Mouse (Mus musculus): Measurements from ENCODE around the gene Rec8.

The Rec8 gene

GRCm38 (mm10) chr14:55640816-55641215 is 23.0 kb downstream of the Rec8 start:
- in situ Hi-C loops (cut with MboI, MseI): no loop called here

GRCm38 (mm10) chr14:55641291-55641690 is 23.5 kb downstream of the Rec8 start:
- in situ Hi-C loops (cut with MboI, MseI): no loop called here

GRCm38 (mm10) chr14:55642679-55643059 is 24.8 kb downstream of the Rec8 start:
- in situ Hi-C loops (cut with MboI, MseI): no loop called here

DNA sequence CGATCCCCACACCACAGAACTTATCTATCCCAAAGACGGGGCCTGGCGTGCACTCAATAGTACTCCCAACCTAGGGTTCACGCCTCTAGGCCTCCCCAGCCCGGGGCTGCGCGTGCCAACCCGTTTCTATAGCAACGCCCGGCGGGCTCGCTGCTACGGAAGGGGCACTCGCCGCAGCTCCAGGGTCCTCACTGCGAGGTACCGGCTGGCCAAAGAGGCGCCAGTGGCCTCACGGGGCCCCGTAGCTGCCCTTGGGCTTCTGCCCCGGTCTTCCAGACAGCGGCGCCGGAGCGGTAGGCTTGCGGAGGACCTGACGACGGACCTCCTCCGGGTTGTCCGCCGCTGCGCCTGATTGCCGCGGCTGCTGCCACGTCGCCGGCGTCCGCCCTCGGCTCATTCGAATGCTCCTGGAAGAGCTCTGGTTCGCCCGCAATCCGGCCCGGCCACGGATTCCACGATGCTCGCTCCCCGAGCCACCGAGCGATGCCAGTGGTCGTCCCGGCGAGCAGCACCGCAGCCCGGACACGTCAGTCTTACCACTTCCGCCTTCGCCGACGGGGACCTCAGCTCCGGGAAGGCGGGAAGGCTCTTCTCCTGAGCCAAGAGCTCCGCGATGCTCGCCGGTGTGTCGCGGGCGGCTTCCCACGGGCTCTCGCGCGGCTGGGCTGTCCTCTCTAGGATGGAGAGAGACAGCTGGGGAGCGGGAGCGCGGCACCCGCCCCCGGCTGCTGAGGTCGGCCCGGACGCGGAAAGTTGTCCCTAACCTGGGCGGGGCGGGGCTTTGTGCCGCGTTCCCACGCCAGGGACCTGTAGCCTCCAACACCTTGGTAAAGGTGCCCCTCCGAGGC is 25.4 kb downstream of the Rec8 start, which contains the start of gene Tm9sf1:
Gene Tm9sf1, minus strand, starts transcription at position 747 of the 848 bp plus-strand sequence.
- in situ Hi-C loops (cut with MboI, MseI): no loop called here

DNA sequence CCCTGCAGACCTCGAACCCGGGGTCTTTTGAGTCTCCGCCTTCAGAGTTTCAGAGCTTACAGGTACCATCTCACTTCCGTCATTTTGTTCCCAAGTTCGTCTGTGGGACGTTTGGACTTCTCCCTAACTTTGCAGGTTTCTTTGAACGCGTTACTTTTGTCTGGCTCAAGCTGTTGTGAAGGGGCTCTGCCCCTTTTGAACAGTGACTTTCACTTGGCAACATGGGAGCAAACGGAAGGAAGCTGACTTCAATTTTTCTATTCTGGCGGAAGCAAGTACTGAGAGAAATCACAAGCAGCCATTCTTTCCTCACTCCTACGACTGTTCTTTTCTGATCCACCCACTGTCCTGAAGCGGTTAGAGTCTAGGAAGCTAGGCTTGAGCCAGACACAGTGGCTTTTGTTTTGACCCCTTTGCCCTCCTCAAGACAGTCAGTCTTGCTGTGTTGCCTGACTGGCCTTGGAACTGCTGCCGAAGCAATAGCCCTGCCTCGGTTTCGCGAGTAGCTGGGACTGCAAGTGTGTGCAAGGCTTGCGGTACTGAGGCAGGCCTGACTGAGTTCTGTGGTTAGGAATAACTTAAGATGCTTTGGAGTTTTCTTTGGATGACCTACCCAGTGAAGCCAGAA is 26.5 kb downstream of the Rec8 start:
- in situ Hi-C loops (cut with MboI, MseI): no loop called here

DNA sequence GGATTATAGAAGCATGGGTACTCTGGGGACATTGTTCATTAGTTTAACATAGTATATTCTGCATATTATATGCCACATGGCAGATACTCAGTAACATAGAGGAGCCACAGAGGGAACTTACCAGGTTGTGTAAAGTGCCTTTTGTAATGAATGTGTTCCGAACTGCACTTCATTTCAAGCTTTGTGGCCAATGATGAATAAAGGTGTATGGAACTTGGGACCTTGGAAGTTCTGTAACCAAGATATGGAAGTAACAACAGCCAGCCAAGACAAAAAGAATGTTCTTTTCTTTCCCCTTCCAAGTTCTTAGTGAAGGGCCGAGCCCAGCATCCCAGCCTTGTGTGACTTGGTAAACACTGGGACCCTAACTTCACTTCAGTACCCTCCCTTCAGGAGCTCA is 32.0 kb downstream of the Rec8 start, which contains the start of gene Tssk4:
Gene Tssk4, plus strand, starts transcription at position 301 of the 400 bp plus-strand sequence.
- in situ Hi-C loops (cut with MboI, MseI): no loop called here

DNA sequence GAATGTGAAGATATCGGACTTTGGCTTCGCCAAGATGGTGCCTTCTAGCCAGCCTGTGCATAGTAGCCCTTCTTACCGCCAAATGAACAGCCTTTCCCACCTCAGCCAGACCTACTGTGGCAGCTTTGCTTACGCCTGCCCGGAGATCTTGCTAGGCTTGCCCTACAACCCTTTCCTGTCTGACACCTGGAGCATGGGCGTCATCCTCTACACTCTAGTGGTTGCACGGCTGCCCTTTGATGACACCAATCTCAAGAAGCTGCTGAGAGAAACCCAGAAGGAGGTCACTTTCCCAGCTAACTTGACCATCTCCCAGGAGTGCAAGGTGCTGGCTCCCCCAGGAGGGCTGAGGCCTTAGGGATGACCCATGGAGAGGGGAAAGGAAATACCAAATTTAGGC is 33.7 kb downstream of the Rec8 start:
- in situ Hi-C loops (cut with MboI, MseI): no loop called here

DNA sequence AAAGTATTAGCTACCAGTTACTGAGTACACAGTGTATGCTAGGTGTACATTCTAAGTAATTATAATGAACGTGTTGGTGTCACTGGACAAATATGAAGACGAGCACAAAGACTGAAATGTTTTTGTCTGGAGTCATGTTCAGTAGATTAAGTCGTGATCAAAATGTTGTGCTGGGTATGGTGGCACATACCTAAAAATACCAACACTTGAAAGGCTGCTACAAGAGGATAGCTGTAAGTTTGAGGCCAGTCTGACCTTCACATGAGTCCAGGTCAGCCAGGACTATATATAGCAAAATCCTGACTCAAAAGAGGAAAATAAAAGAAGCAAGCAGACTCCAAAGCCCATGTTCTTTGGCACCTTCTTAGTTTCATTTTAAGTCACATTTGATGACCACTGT is 39.1 kb downstream of the Rec8 start:
- in situ Hi-C loops (cut with MboI, MseI): no loop called here

GRCm38 (mm10) chr14:55658011-55658410 is 40.2 kb downstream of the Rec8 start:
- in situ Hi-C loops (cut with MboI, MseI): no loop called here

GRCm38 (mm10) chr14:55659960-55660573 is 42.2 kb downstream of the Rec8 start, which contains the start of gene Mdp1:
TSS of gene Mdp1 (minus strand) at chr14:55660508.
- in situ Hi-C loops (cut with MboI, MseI): no loop called here

- in situ Hi-C loops (cut with MboI, MseI): no loop called here
Measured at GRCm38 (mm10) chr14:55660636-55661035, 42.8 kb downstream of the Rec8 start.

GRCm38 (mm10) chr14:55671486-55671832 is 53.6 kb downstream of the Rec8 start:
- in situ Hi-C loops (cut with MboI, MseI): no loop called here

GRCm38 (mm10) chr14:55671833-55672740 is 54.2 kb downstream of the Rec8 start, which contains the start of the genes Gmpr2 and Nedd8:
TSS of gene Gmpr2 (plus strand) at chr14:55671941.
TSS of gene Nedd8 (minus strand) at chr14:55672124.
- in situ Hi-C loops (cut with MboI, MseI): no loop called here

DNA sequence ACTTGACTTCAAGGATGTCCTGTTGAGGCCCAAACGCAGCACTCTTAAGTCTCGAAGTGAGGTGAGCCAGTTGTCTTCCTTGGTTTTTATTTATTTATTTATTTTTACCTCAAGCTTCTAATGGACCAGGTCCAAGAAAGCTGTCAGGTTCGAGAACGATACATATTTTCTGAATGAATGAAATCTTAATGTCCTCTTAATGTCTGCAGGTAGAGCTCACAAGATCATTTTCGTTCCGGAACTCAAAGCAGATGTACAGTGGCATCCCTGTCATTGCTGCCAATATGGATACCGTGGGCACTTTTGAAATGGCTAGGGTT is 54.9 kb downstream of the Rec8 start:
- in situ Hi-C loops (cut with MboI, MseI): no loop called here

All from T-helper 1 cell (primary cell).